Mouse (Mus musculus): ENCODE results near the gene Prom1.

DNA sequence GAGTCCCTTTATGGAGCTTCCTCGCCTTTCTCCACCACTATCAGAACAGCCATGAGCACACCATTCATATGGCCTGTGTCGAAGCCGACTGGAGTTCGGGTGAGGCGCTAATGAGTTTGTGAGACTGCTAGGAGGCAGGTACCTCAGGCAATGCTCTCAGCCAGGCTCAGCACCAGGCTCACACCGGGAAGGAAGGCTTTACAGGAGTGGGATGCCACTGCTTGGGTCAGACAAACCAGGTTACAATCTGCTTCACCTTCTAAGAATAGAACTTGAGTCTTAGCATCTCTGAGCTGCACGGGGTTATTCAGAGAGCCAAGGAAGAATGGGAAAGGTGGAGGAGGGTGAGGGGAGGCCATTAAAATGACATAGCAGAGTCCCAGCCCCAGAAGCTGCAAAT lies 16.0 kb downstream of the Prom1 start:
- no peak for TF ChIP-seq POLR2A (IDR thresholded peaks at IDR 0.05; ENCODE audit: extremely low read depth, insufficient read depth, low read length)
- TF ChIP-seq CTCF (IDR thresholded peaks at IDR 0.05; ENCODE audit: low read depth, low read length): no peak
